Mouse (Mus musculus) R1 (cell line): ENCODE data around the gene Cxcl13.
"Not testable (repeated sequence)": the region's sequence is repeated elsewhere in the genome, so short reads cannot be mapped to it uniquely, and the experiment has no call there.

Experiments used
- DNase-seq: peaks from one replicate; pipeline ENCODE4 v3.0.0-alpha.2; 2018; ENCODE audit warnings: low read depth, low spot score

Gene Cxcl13

GRCm38 (mm10) chr5:95956651-95957050 is at the start of gene Cxcl13:
TSS of gene Cxcl13 (plus strand) at chr5:95956951.
- DNase-seq = no peak

GRCm38 (mm10) chr5:95911006-95911405 is 45.7 kb upstream of the Cxcl13 start:
- no peak for DNase-seq

GRCm38 (mm10) chr5:95918491-95918890 is 38.3 kb upstream of the Cxcl13 start:
- DNase-seq = no peak

- no peak for DNase-seq
These were observed 32.7 kb upstream of the Cxcl13 start for GRCm38 (mm10) chr5:95924023-95924422.

- no peak for DNase-seq
These were observed 31.4 kb upstream of the Cxcl13 start for GRCm38 (mm10) chr5:95925204-95925930.

GRCm38 (mm10) chr5:95925931-95926263 is 30.9 kb upstream of the Cxcl13 start:
- no peak for DNase-seq

GRCm38 (mm10) chr5:95935035-95935434 is 21.7 kb upstream of the Cxcl13 start:
- DNase-seq = no peak

GRCm38 (mm10) chr5:95936068-95936467 is 20.7 kb upstream of the Cxcl13 start:
- no peak for DNase-seq

GRCm38 (mm10) chr5:95937129-95937528 is 19.6 kb upstream of the Cxcl13 start:
- DNase-seq = no peak

- peak; percentile 6 for DNase-seq
These were observed 18.6 kb upstream of the Cxcl13 start for GRCm38 (mm10) chr5:95938044-95938625.

GRCm38 (mm10) chr5:95940682-95941221 is 16.0 kb upstream of the Cxcl13 start:
- no peak for DNase-seq

GRCm38 (mm10) chr5:95941562-95941961 is 15.2 kb upstream of the Cxcl13 start:
- no peak for DNase-seq

- DNase-seq = no peak
These were observed 11.6 kb upstream of the Cxcl13 start for GRCm38 (mm10) chr5:95945120-95945519.

GRCm38 (mm10) chr5:95946344-95946743 is 10.4 kb upstream of the Cxcl13 start:
- no peak for DNase-seq

GRCm38 (mm10) chr5:95948641-95949040 is 8.1 kb upstream of the Cxcl13 start:
- no peak for DNase-seq

GRCm38 (mm10) chr5:95949946-95950701 is 6.6 kb upstream of the Cxcl13 start:
- peak; percentile 64 for DNase-seq

GRCm38 (mm10) chr5:95964940-95965339 is 8.2 kb downstream of the Cxcl13 start:
- DNase-seq = no peak

GRCm38 (mm10) chr5:95966621-95967020 is 9.9 kb downstream of the Cxcl13 start:
- DNase-seq = no peak

- DNase-seq = peak; percentile 62
These were observed 14.1 kb downstream of the Cxcl13 start for GRCm38 (mm10) chr5:95970845-95971244.

GRCm38 (mm10) chr5:95972208-95972607 is 15.5 kb downstream of the Cxcl13 start:
- DNase-seq = no peak

- DNase-seq = not testable (repeated sequence)
These were observed 17.1 kb downstream of the Cxcl13 start for GRCm38 (mm10) chr5:95973806-95974205.

GRCm38 (mm10) chr5:95976299-95976698 is 19.5 kb downstream of the Cxcl13 start:
- DNase-seq = no peak
